In the genomic region with DNA sequence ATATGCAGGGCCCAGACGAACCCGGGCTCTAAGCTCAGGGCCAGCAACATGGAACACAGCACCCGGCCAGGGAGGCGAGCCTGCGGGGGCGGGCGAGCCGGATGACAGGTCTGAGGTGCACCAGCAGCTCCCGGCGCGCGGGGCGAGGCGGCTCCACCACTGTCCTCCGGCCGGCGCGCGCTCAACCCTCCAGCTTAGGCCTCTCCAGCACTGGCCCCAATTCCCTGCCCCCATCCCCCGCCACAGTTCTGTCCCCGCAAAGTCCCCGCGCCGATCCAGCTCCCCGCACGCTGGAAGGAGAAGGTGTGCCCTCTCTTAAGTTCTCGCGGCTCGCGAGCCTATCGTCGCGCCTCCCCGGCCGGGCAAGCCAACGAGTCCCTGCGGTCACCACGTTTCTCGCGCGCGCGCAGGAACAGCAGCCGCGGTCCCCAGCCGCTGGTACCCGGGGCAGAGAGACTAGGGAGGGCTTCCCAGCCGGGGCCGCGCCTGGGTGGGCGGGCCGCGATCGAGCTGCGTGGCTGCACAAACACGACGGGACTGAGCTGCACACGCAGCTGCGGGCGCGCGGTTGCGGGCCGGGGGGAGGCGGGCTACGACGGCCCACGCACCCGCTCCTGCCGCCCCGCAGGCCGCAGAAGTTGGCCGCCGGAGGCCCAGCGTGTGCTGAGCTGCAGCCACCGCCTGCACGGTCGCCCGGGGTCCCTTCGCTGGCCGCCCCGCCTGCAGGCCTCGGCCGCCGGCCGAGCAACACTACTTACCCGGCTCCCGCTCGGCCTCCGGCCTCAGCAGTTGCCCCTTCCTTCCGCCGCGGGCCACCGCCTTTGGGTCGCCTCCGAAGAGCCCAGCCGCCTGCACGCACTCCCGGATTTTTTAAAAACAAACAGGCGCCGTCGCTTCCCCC, we compare ENCODE assay signal across 8 mouse cellular contexts. TPM values are rescaled to one million over a fixed set of nuclear protein-coding genes. Genes with fewer than 3 reads are reported as not detected.
A peak's percentile ranks its signal among the peaks of the same experiment; 100 is the strongest.
DNase-seq lines count a peak whose midpoint lies in the region; ATAC-seq and TF ChIP-seq lines count a peak whose summit lies in the region.

No protein-coding gene starts in this region.

- peak overlapping the region; percentile 96 for H3K4me3 ChIP-seq in gastrocnemius, adult 2 months
- peak overlapping the region; percentile 79 for H3K4me3 ChIP-seq in liver, adult 2 months (ENCODE audit: insufficient read depth, low read depth, low read length)
- peak overlapping the region; percentile 87 for H3K4me3 ChIP-seq in midbrain, embryonic 16.5 days (ENCODE audit: low read depth, low read length)
- H3K4me3 ChIP-seq in stomach, postnatal 0 days (ENCODE audit: low read depth, low read length): peak overlapping the region; percentile 87

- H3K4me2 ChIP-seq in midbrain, embryonic 16.5 days (ENCODE audit: low read length): peak overlapping the region; percentile 91
- H3K4me2 ChIP-seq in stomach, postnatal 0 days (replicated peaks; ENCODE audit: low read depth): peak overlapping the region; percentile 96

- peaks cover 31% of the 10 kb centered on the region for H3K4me1 ChIP-seq in liver, adult 2 months (ENCODE audit: control insufficient read depth, insufficient read depth, low read length)
- peaks cover 46% of the 10 kb centered on the region for H3K4me1 ChIP-seq in midbrain, embryonic 16.5 days (ENCODE audit: control insufficient read depth, insufficient read depth, low read length)
- peaks cover 26% of the 10 kb centered on the region for H3K4me1 ChIP-seq in stomach, postnatal 0 days (replicated peaks; ENCODE audit: control insufficient read depth, insufficient read depth)

- TF ChIP-seq EP300 in stomach, postnatal 0 days (optimal IDR thresholded peaks at IDR 0.05): no peak

- H3K27me3 ChIP-seq in liver, adult 2 months (ENCODE audit: control insufficient read depth, insufficient read depth, low read length): no peaks in the 10 kb centered on the region
- no peaks in the 10 kb centered on the region for H3K27me3 ChIP-seq in midbrain, embryonic 16.5 days (ENCODE audit: control insufficient read depth, insufficient read depth, low read depth, low read length)
- H3K27me3 ChIP-seq in stomach, postnatal 0 days (ENCODE audit: control insufficient read depth, insufficient read depth, low read length): no peaks in the 10 kb centered on the region

- H3K27ac ChIP-seq in gastrocnemius, adult 2 months: peak overlapping the region; percentile 97
- peak overlapping the region; percentile 93 for H3K27ac ChIP-seq in liver, adult 2 months (replicated peaks; ENCODE audit: insufficient read depth, low read depth, low read length)
- peak overlapping the region; percentile 93 for H3K27ac ChIP-seq in midbrain, embryonic 16.5 days (ENCODE audit: low read length)
- peak overlapping the region; percentile 100 for H3K27ac ChIP-seq in stomach, postnatal 0 days (replicated peaks)

- no peaks in the 10 kb centered on the region for H3K9me3 ChIP-seq in midbrain, embryonic 16.5 days (replicated peaks; ENCODE audit: control insufficient read depth, low read length, poor library complexity, severe bottlenecking)
- no peaks in the 10 kb centered on the region for H3K9me3 ChIP-seq in stomach, postnatal 0 days (ENCODE audit: control insufficient read depth, low read length)

- H3K36me3 ChIP-seq in liver, adult 2 months (ENCODE audit: control insufficient read depth, insufficient read depth, low read length): no peaks in the 10 kb centered on the region
- no peaks in the 10 kb centered on the region for H3K36me3 ChIP-seq in midbrain, embryonic 16.5 days (ENCODE audit: control insufficient read depth, insufficient read depth, low read length)
- H3K36me3 ChIP-seq in stomach, postnatal 0 days (ENCODE audit: control insufficient read depth, insufficient read depth, low read length): no peaks in the 10 kb centered on the region

- intact Hi-C loops in gastrocnemius, adult 2 months (cut with DNase I): loop anchor here (2.0 kb wide), 1 partner anchor 16 kb away; no protein-coding TSS in a partner anchor

- H3K9ac ChIP-seq in liver, adult 2 months (ENCODE audit: low read depth, low read length): peak overlapping the region; percentile 97
- H3K9ac ChIP-seq in midbrain, embryonic 16.5 days (ENCODE audit: low read depth, low read length): peak overlapping the region; percentile 96
- H3K9ac ChIP-seq in stomach, postnatal 0 days (ENCODE audit: low read length): peak overlapping the region; percentile 96

- ATAC-seq in inflammation-experienced regulatory T-cells, adult 6 months: peak; percentile 12
- peak; percentile 78 for ATAC-seq in midbrain, embryonic 16.5 days
- ATAC-seq in stomach, postnatal 0 days (ENCODE audit: low FRiP score, low TSS enrichment): peak; percentile 28

- DNase-seq in urinary bladder, postnatal 14 days (ENCODE audit: low spot score): peak; percentile 70
- no peak for DNase-seq in urinary bladder, postnatal 10 days (ENCODE audit: low spot score)
- peak; percentile 71 to 81 for DNase-seq in cerebellum, postnatal 14 days
- DNase-seq in gastrocnemius, adult 2 months: peak; percentile 87
- DNase-seq in liver, adult 2 months (ENCODE audit: extremely low read depth, low read depth, low spot score): no peak
- DNase-seq in stomach, postnatal 0 days (ENCODE audit: low spot score): peak; percentile 84

- under 1% methylated on average over 101 of the region's 102 CpGs for WGBS in liver, adult 2 months
- WGBS in midbrain, embryonic 16.5 days: 0% methylated on average over 97 of the region's 102 CpGs
- under 1% methylated on average over 66 of the region's 102 CpGs for WGBS in stomach, postnatal 0 days

- no peak for TF ChIP-seq POLR2A in liver, adult 2 months (IDR thresholded peaks at IDR 0.05; ENCODE audit: extremely low read depth, insufficient read depth, low read length)

- no peak for TF ChIP-seq CTCF in gastrocnemius, adult 2 months (IDR thresholded peaks at IDR 0.05)
- no peak for TF ChIP-seq CTCF in liver, adult 2 months (IDR thresholded peaks at IDR 0.05; ENCODE audit: low read depth, low read length)
- TF ChIP-seq CTCF in stomach, postnatal 0 days (IDR thresholded peaks at IDR 0.05; ENCODE audit: low read depth): no peak

- H3K79me2 ChIP-seq in liver, adult 2 months (ENCODE audit: control insufficient read depth, insufficient read depth, low read length): peaks cover 53% of the 10 kb centered on the region

RNA-seq across cellular contexts. Expression of gene Elmsan1, which starts 25.7 kb away (rescaled TPM):
- total RNA-seq in gastrocnemius, adult 2 months (2021): 10 to 100 TPM; 10.2 to 11.9 TPM
- 1 to 10 TPM; 3.9 to 9.5 (median 7.2) TPM for polyA plus RNA-seq in inflammation-experienced regulatory T-cells, adult 6 months (2017; shearing (Covaris generic))
- 2.3 and 3.2 TPM in 2 replicates for total RNA-seq in liver, adult 2 months (2014; rRNA removed)
- 3.4 and 3.8 TPM in 2 replicates for polyA plus RNA-seq in liver, adult 2 months (2012; rRNA removed)
- polyA plus RNA-seq in midbrain, embryonic 16.5 days (2015; fragmentation: Nextera tagmentation; extraction: Ambion mirVana): 2.7 and 3.6 TPM in 2 replicates
- polyA plus RNA-seq in stomach, postnatal 0 days (2015; fragmentation: Nextera tagmentation; extraction: Ambion mirVana): 4.0 and 4.1 TPM in 2 replicates

RNA-seq across cellular contexts. Expression of gene Pnma1, which starts 44.7 kb away (rescaled TPM):
- under 1 TPM; 0.10 to 0.17 TPM for total RNA-seq in gastrocnemius, adult 2 months (2021)
- under 1 TPM in 2 of 3 experiments, not detected in 1; 0.40 to 0.44 TPM for polyA plus RNA-seq in inflammation-experienced regulatory T-cells, adult 6 months (2017; shearing (Covaris generic))
- total RNA-seq in liver, adult 2 months (2014; rRNA removed): 0.18 and 0.20 TPM in 2 replicates
- polyA plus RNA-seq in liver, adult 2 months (2012; rRNA removed): not detected in 2 replicates
- polyA plus RNA-seq in midbrain, embryonic 16.5 days (2015; fragmentation: Nextera tagmentation; extraction: Ambion mirVana): 8.2 and 9.3 TPM in 2 replicates
- 0.48 and 0.49 TPM in 2 replicates for polyA plus RNA-seq in stomach, postnatal 0 days (2015; fragmentation: Nextera tagmentation; extraction: Ambion mirVana)

Comparison
In these comparisons a context has a peak if more than half of its experiments do, and no peak if none do; other contexts are left out.
1. DNase-seq: peak in urinary bladder, postnatal 14 days (single experiment), cerebellum, postnatal 14 days (2 of 2), gastrocnemius, adult 2 months (single experiment) and stomach, postnatal 0 days (single experiment); none in urinary bladder, postnatal 10 days (single experiment) and liver, adult 2 months (single experiment).
2. ATAC-seq: peak in every context shown above with its lines; median percentile 78 in midbrain, embryonic 16.5 days; 28 in stomach, postnatal 0 days; 12 in inflammation-experienced regulatory T-cells, adult 6 months.
3. Peak in every context shown above with its lines, with median percentiles within 50 percentile points of each other: H3K27ac ChIP-seq, H3K4me3 ChIP-seq and H3K9ac ChIP-seq.